In the genomic region with DNA sequence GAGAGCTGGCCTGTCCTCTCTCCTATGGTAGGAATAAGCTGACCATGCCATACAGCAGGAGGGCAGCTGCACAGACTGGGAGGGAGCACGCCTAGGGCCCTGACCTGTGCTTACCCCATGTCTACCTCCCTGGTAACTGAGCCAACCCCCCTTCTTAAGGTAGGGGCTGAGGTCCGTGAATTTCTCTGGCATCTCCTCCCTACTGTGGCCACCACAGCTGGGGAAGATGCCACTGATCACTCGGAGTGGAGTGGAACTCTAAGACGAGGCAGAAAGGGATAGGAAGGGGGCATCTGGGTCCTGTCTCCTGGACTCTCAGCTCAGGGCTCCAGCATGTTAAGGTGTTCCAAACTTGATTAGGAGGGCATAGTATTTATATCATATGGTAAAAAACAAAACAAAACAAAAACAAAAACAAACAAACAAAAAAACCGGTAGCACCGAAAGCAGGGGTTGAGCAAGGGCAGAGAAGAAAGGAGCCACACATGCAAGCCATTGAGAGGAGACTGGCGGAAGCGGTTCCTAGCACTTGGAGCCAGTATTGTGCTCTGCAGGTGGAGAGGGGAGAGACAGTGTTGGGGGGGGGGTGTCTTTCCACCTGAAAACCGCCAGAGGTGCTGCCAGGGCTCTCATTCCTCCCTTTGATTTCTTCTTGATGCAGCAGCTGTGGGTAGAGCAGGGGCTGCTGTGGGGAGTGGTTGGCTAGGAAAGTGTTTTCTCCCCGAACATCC, we compare ENCODE assay signal across 13 mouse cellular contexts. TPM values are rescaled to one million over a fixed set of nuclear protein-coding genes. Genes with fewer than 3 reads are reported as not detected.
DNase-seq lines count a peak whose midpoint lies in the region; ATAC-seq and TF ChIP-seq lines count a peak whose summit lies in the region.
"Had no signal": no experiment of that assay in that cellular context is flagged by ENCODE, and none has a peak within 500 bp of the region (broad histone marks: within the 10 kb centered on the region; RNA-seq: fewer than 3 reads in every experiment).

No protein-coding gene starts in this region.

- H3K4me1 ChIP-seq in heart, adult 2 months (ENCODE audit: control insufficient read depth, insufficient read depth, low read length), result peaks cover 22% of the 10 kb centered on the region
- peaks cover 41% of the 10 kb centered on the region for H3K4me1 ChIP-seq in lung, embryonic 16.5 days (replicated peaks; ENCODE audit: control insufficient read depth, insufficient read depth, low read length)
- peaks cover 58% of the 10 kb centered on the region for H3K4me1 ChIP-seq in liver, embryonic 13.5 days (replicated peaks)

- no peak overlapping the region; the same call in 1 of the 2 replicates for H3K4me2 ChIP-seq in lung, embryonic 16.5 days (ENCODE audit: low read depth, low read length)
- no peak overlapping the region for H3K4me2 ChIP-seq in liver, embryonic 13.5 days
- H3K4me2 ChIP-seq: limb, embryonic 15.5 days had no signal

- no peaks in the 10 kb centered on the region for H3K9me3 ChIP-seq in lung, embryonic 16.5 days (ENCODE audit: control insufficient read depth, low read length)
- no peaks in the 10 kb centered on the region for H3K9me3 ChIP-seq in liver, embryonic 13.5 days (replicated peaks)
- H3K9me3 ChIP-seq: limb, embryonic 15.5 days had no signal

- H3K79me2 ChIP-seq in heart, adult 2 months (replicated peaks; ENCODE audit: control insufficient read depth, insufficient read depth, low read length), result no peaks in the 10 kb centered on the region

- peak overlapping the region; percentile 10; the same call in 1 of the 2 replicates for H3K9ac ChIP-seq in heart, adult 2 months (ENCODE audit: low read depth, low read length)
- H3K9ac ChIP-seq in lung, embryonic 16.5 days (ENCODE audit: low read length), result no peak overlapping the region
- no peak overlapping the region; the same call in 1 of the 2 replicates for H3K9ac ChIP-seq in liver, embryonic 13.5 days
- H3K9ac ChIP-seq: limb, embryonic 15.5 days had no signal

- peak; percentile 26; the same call in 1 of the 2 replicates for ATAC-seq in lung, embryonic 16.5 days (ENCODE audit: low read depth)
- no peak for ATAC-seq in liver, embryonic 13.5 days (ENCODE audit: low read depth)
- ATAC-seq: activated CD4-positive, CD25-positive, alpha-beta regulatory T cell, adult 4 months; CD4-positive, CD25-positive, alpha-beta regulatory T cell, adult 4 months had no signal

- no peak for TF ChIP-seq CTCF in heart, adult 2 months (IDR thresholded peaks at IDR 0.05)

- H3K4me3 ChIP-seq in heart, adult 2 months, result no peak overlapping the region
- H3K4me3 ChIP-seq in lung, embryonic 16.5 days (ENCODE audit: low read length), result no peak overlapping the region
- H3K4me3 ChIP-seq in liver, embryonic 13.5 days (replicated peaks), result no peak overlapping the region
- H3K4me3 ChIP-seq: limb, embryonic 15.5 days had no signal

- intact Hi-C loops in heart, adult 2 months (cut with DNase I), result loop anchor here (2.0 kb wide), 2 partner anchors 14 to 26 kb away; no protein-coding TSS in a partner anchor
- intact Hi-C loops in heart, postnatal 10 days (cut with DNase I), result no loop called here
- intact Hi-C loops in left cerebral cortex, postnatal 36 days (cut with DNase I), result no loop called here

- no peak for TF ChIP-seq EP300 in heart, adult 2 months (IDR thresholded peaks at IDR 0.05; ENCODE audit: insufficient read depth, low read depth, low read length)

- no peak for DNase-seq in heart, adult 2 months
- DNase-seq in heart, postnatal 10 days, result no peak
- DNase-seq in lung, postnatal 10 days, result no peak
- DNase-seq in liver, embryonic 13.5 days, result no peak
- peak; percentile 62 to 68 for DNase-seq in thymus, postnatal 10 days (ENCODE audit: low spot score in 2 of 2)
- DNase-seq in left cerebral cortex, postnatal 36 days (ENCODE audit: low spot score in 2 of 2), result no peak
- no peak for DNase-seq in left cerebral cortex, adult 11 months (ENCODE audit: low spot score)
- DNase-seq: kidney, adult 8-10 months had no signal

- H3K27me3 ChIP-seq in heart, adult 2 months (ENCODE audit: control insufficient read depth, insufficient read depth, low read length), result no peaks in the 10 kb centered on the region
- H3K27me3 ChIP-seq in lung, embryonic 16.5 days (ENCODE audit: control insufficient read depth, insufficient read depth, low read depth, low read length), result no peaks in the 10 kb centered on the region
- peaks cover 31% of the 10 kb centered on the region for H3K27me3 ChIP-seq in liver, embryonic 13.5 days

- peak overlapping the region; percentile 58 for H3K27ac ChIP-seq in heart, adult 2 months
- H3K27ac ChIP-seq in lung, embryonic 16.5 days (ENCODE audit: low read length), result peak overlapping the region; percentile 81
- H3K27ac ChIP-seq in liver, embryonic 13.5 days, result peak overlapping the region; percentile 67
- H3K27ac ChIP-seq: limb, embryonic 15.5 days had no signal

- no peaks in the 10 kb centered on the region for H3K36me3 ChIP-seq in heart, adult 2 months (ENCODE audit: control insufficient read depth, insufficient read depth, low read length)
- no peaks in the 10 kb centered on the region for H3K36me3 ChIP-seq in lung, embryonic 16.5 days (ENCODE audit: control insufficient read depth, insufficient read depth, low read length)
- no peaks in the 10 kb centered on the region for H3K36me3 ChIP-seq in liver, embryonic 13.5 days
- H3K36me3 ChIP-seq: limb, embryonic 15.5 days had no signal

- no peak for TF ChIP-seq POLR2A in heart, adult 2 months (IDR thresholded peaks at IDR 0.05; ENCODE audit: insufficient read depth, low read depth, low read length)

- WGBS in heart, adult 2 months, result 57% methylated on average over 10 of the region's 10 CpGs
- WGBS in lung, embryonic 16.5 days, result 44% methylated on average over 10 of the region's 10 CpGs
- WGBS in liver, embryonic 13.5 days (ENCODE audit: insufficient replicate concordance), result 47% methylated on average over 10 of the region's 10 CpGs

RNA-seq across cellular contexts. Expression of gene Golt1a, which starts 56.6 kb away (rescaled TPM):
- total RNA-seq in heart, adult 2 months (2021), result not detected
- 0.43 TPM in 1 of 2 replicates, not detected in the other for polyA plus RNA-seq in heart, adult 2 months (2012; rRNA removed)
- not detected for total RNA-seq in heart, postnatal 10 days (2021)
- 0.11 and 0.21 TPM in 2 replicates for polyA plus RNA-seq in lung, embryonic 16.5 days (2015; fragmentation: Nextera tagmentation; extraction: Ambion mirVana)
- polyA plus RNA-seq in liver, embryonic 13.5 days (2015; fragmentation: Nextera tagmentation; extraction: Ambion mirVana), result 6.1 and 8.2 TPM in 2 replicates
- 1 to 10 TPM in 1 of 2 experiments, under 1 TPM in 1; 0.48 to 2.0 TPM for total RNA-seq in left cerebral cortex, postnatal 36 days (2021)
- polyA plus RNA-seq: activated CD4-positive, CD25-positive, alpha-beta regulatory T cell, adult 4 months; CD4-positive, CD25-positive, alpha-beta regulatory T cell, adult 4 months; limb, embryonic 15.5 days; neural tube, embryonic 11.5 days had no signal

Comparison
In these comparisons a context has a peak if more than half of its experiments do, and no peak if none do; other contexts are left out.
1. DNase-seq: peak in thymus, postnatal 10 days (2 of 2); none in heart, adult 2 months (0 of 2), heart, postnatal 10 days (0 of 2), lung, postnatal 10 days (single experiment), liver, embryonic 13.5 days (single experiment), left cerebral cortex, postnatal 36 days (0 of 2) and left cerebral cortex, adult 11 months (single experiment).
2. Peak in every context shown above with its lines, with median percentiles within 50 percentile points of each other: H3K27ac ChIP-seq.